In genomic region chr12:78918227-78919078, GRCm38 (mm10) we compare ENCODE assay signal across 8 mouse cellular contexts. TPM values are rescaled to one million over a fixed set of nuclear protein-coding genes. Genes with fewer than 3 reads are reported as not detected.
DNase-seq lines count a peak whose midpoint lies in the region; ATAC-seq lines count a peak whose summit lies in the region.

No protein-coding gene starts in this region.

- WGBS in hindbrain, embryonic 15.5 days, result 19% methylated on average over 11 of the region's 11 CpGs

- H3K9ac ChIP-seq in hindbrain, embryonic 15.5 days, result no peak overlapping the region

- no peaks in the 10 kb centered on the region for H3K9me3 ChIP-seq in hindbrain, embryonic 15.5 days

- H3K4me3 ChIP-seq in hindbrain, embryonic 15.5 days, result no peak overlapping the region; the same call in 1 of the 2 replicates

- H3K27me3 ChIP-seq in hindbrain, embryonic 15.5 days, result peaks cover 8% of the 10 kb centered on the region

- H3K4me1 ChIP-seq in hindbrain, embryonic 15.5 days (replicated peaks), result peaks cover 9% of the 10 kb centered on the region; the same call in 1 of the 2 replicates

- ATAC-seq in hindbrain, embryonic 15.5 days (ENCODE audit: low FRiP score, low read depth), result peak; percentile 71

- peak overlapping the region; percentile 44 for H3K4me2 ChIP-seq in hindbrain, embryonic 15.5 days

- no peak overlapping the region for H3K27ac ChIP-seq in hindbrain, embryonic 15.5 days (replicated peaks)

- no peaks in the 10 kb centered on the region for H3K36me3 ChIP-seq in hindbrain, embryonic 15.5 days

- peak; percentile 79 for DNase-seq in WW6 (ENCODE audit: low read depth, low spot score)
- peak; percentile 85 to 95 for DNase-seq in cerebellum, postnatal 36 days
- DNase-seq in frontal cortex, postnatal 36 days (ENCODE audit: low spot score in 2 of 2), result peak; percentile 81 to 92
- peak; percentile 69 to 78 for DNase-seq in layer of hippocampus, postnatal 36 days
- peak; percentile 90 for DNase-seq in lung, postnatal 25 days (ENCODE audit: low spot score)
- DNase-seq in retina, embryonic 14.5 days (ENCODE audit: low spot score), result peak; percentile 92
- peak; percentile 82 to 83 for DNase-seq in thymus, postnatal 36 days

RNA-seq across cellular contexts. Expression of gene Plek2, which starts 11.7 kb away (rescaled TPM):
- 1.7 and 1.8 TPM in 2 replicates for polyA plus RNA-seq in hindbrain, embryonic 15.5 days (2015; fragmentation: Nextera tagmentation; extraction: Ambion mirVana)
- total RNA-seq in layer of hippocampus, postnatal 36 days (2021), result under 1 TPM in 1 of 2 experiments, not detected in 1; 0.22 TPM

RNA-seq across cellular contexts. Expression of gene Eif2s1, which starts 56.8 kb away (rescaled TPM):
- 143 and 146 TPM in 2 replicates for polyA plus RNA-seq in hindbrain, embryonic 15.5 days (2015; fragmentation: Nextera tagmentation; extraction: Ambion mirVana)
- 10 to 100 TPM; 47.5 to 63.9 TPM for total RNA-seq in layer of hippocampus, postnatal 36 days (2021)

RNA-seq across cellular contexts. Expression of gene Atp6v1d, which starts 57.0 kb away (rescaled TPM):
- polyA plus RNA-seq in hindbrain, embryonic 15.5 days (2015; fragmentation: Nextera tagmentation; extraction: Ambion mirVana), result 118 and 119 TPM in 2 replicates
- 100 to 1,000 TPM; 253 to 273 TPM for total RNA-seq in layer of hippocampus, postnatal 36 days (2021)
